Mouse (Mus musculus): ENCODE results near the gene Cpm.

DNA sequence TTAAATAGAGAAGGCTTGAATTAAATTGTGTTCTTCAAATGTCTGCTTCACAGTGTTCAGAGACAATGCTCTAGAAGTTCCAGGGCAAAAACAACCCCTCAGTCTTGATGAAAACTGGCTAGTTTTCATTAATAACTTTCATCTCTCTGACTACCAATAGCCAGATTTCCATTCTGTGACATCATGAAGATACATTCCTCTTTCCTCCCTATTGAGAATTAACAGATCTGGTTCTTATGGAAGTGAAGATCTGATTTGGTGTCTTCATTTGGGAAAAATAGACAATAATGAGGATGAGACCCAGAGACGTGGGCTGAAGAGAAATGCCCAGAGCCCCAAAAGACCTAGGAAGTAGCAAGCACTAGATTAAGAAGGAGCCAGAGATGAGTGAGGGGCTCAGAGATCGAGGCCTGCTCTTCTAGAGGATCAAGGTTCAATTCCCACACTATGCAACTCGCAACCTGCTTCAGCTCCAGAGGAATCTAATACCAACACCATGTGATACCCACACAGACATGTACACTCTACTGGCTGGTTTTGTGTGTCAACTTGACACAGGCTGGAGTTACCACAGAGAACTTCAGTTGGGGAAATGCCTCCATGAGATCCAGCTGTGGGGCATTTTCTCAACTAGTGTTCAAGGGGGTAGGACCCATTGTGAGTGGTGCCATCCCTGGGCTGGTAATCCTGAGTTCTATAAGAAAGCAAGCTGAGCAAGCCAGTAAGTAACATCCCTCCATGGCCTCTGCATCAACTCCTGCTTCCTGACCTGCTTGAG, 11.5 kb upstream of the Cpm start:
- no peak for TF ChIP-seq POLR2A (IDR thresholded peaks at IDR 0.05; ENCODE audit: extremely low read depth, insufficient read depth, low read length)
- no peak for TF ChIP-seq CTCF (IDR thresholded peaks at IDR 0.05; ENCODE audit: extremely low read depth, insufficient read depth, low read length)
